30 mouse cellular contexts compared by ENCODE assay signal in genomic region chr16:24977771-24978170, GRCm38 (mm10).
A peak's percentile ranks its signal among the peaks of the same experiment; 100 is the strongest.
DNase-seq lines count a peak whose midpoint lies in the region; ATAC-seq and TF ChIP-seq lines count a peak whose summit lies in the region.
"Had no signal": no experiment of that assay in that cellular context is flagged by ENCODE, and none has a peak within 500 bp of the region (broad histone marks: within the 10 kb centered on the region; RNA-seq: fewer than 3 reads in every experiment).

No protein-coding gene starts in this region.

- ATAC-seq in neural tube, embryonic 14.5 days (ENCODE audit: low read depth) = peak; percentile 44; the same call in 1 of the 2 replicates
- ATAC-seq in neural tube, embryonic 15.5 days (ENCODE audit: low FRiP score) = no peak
- ATAC-seq: forebrain, embryonic 15.5 days; hindbrain, postnatal 0 days; intestine, embryonic 15.5 days had no signal

- H3K36me3 ChIP-seq in kidney, adult 2 months (ENCODE audit: control insufficient read depth, insufficient read depth, low read length) = no peaks in the 10 kb centered on the region
- H3K36me3 ChIP-seq in neural tube, embryonic 14.5 days (ENCODE audit: control insufficient read depth, insufficient read depth, low read length) = no peaks in the 10 kb centered on the region
- no peaks in the 10 kb centered on the region for H3K36me3 ChIP-seq in neural tube, embryonic 15.5 days
- H3K36me3 ChIP-seq: forebrain, embryonic 10.5 days; forebrain, embryonic 15.5 days; neural tube, embryonic 12.5 days had no signal

- no peak for TF ChIP-seq CTCF in gastrocnemius, adult 2 months (IDR thresholded peaks at IDR 0.05)
- no peak for TF ChIP-seq CTCF in kidney, adult 2 months (conservative IDR thresholded peaks at IDR 0.05; ENCODE audit: insufficient read depth, insufficient read length, low read depth, low read length)

- peak overlapping the region; percentile 8; the same call in 1 of the 2 replicates for H3K27ac ChIP-seq in gastrocnemius, adult 2 months
- no peak overlapping the region for H3K27ac ChIP-seq in kidney, adult 2 months (ENCODE audit: insufficient read depth, low read depth, low read length)
- H3K27ac ChIP-seq in neural tube, embryonic 14.5 days (ENCODE audit: low read depth, low read length) = no peak overlapping the region
- H3K27ac ChIP-seq in neural tube, embryonic 15.5 days (replicated peaks) = no peak overlapping the region
- H3K27ac ChIP-seq: embryonic facial prominence, embryonic 12.5 days; forebrain, embryonic 10.5 days; forebrain, embryonic 15.5 days; heart, embryonic 10.5 days; hindbrain, postnatal 0 days; intestine, embryonic 15.5 days; left cerebral cortex, adult 2 months; liver, embryonic 14.5 days; neural tube, embryonic 12.5 days had no signal

- DNase-seq in gastrocnemius, adult 2 months = no peak
- no peak for DNase-seq in gastrocnemius, postnatal 25 days
- DNase-seq in kidney, adult 2 months = peak; percentile 14
- no peak for DNase-seq in kidney, postnatal 14 days
- no peak for DNase-seq in left cerebral cortex, adult 8-10 months (ENCODE audit: low spot score in 2 of 2)
- DNase-seq: adrenal gland, postnatal 10 days; B cell, adult 2 months; cerebellum, adult 8-10 months; cerebellum, postnatal 25 days; heart, postnatal 10 days; kidney, adult 8-10 months; kidney, postnatal 25 days; left cerebral cortex, postnatal 4 days; liver; lung, adult 2 months; lung, postnatal 14 days had no signal

- intact Hi-C loops in gastrocnemius, adult 2 months (cut with DNase I) = no loop called here

- H3K9me3 ChIP-seq in neural tube, embryonic 14.5 days (ENCODE audit: control insufficient read depth, low read length) = no peaks in the 10 kb centered on the region
- no peaks in the 10 kb centered on the region for H3K9me3 ChIP-seq in neural tube, embryonic 15.5 days (replicated peaks)
- H3K9me3 ChIP-seq: embryonic facial prominence, embryonic 12.5 days; forebrain, embryonic 10.5 days; forebrain, embryonic 15.5 days; heart, embryonic 10.5 days; intestine, embryonic 15.5 days; neural tube, embryonic 12.5 days had no signal

- no peak overlapping the region for H3K4me2 ChIP-seq in neural tube, embryonic 14.5 days (ENCODE audit: low read depth, low read length)
- no peak overlapping the region for H3K4me2 ChIP-seq in neural tube, embryonic 15.5 days
- H3K4me2 ChIP-seq: embryonic facial prominence, embryonic 12.5 days; forebrain, embryonic 15.5 days; intestine, embryonic 15.5 days; midbrain, embryonic 11.5 days; neural tube, embryonic 12.5 days had no signal

- no peaks in the 10 kb centered on the region for H3K27me3 ChIP-seq in kidney, adult 2 months (replicated peaks; ENCODE audit: control insufficient read depth, insufficient read depth, low read length)
- H3K27me3 ChIP-seq in neural tube, embryonic 14.5 days (ENCODE audit: control insufficient read depth, insufficient read depth, low read length) = no peaks in the 10 kb centered on the region
- H3K27me3 ChIP-seq in neural tube, embryonic 15.5 days (replicated peaks) = no peaks in the 10 kb centered on the region
- H3K27me3 ChIP-seq: CH12.LX; embryonic facial prominence, embryonic 12.5 days; forebrain, embryonic 15.5 days; intestine, embryonic 15.5 days; neural tube, embryonic 12.5 days had no signal

- WGBS in kidney, adult 2 months = 92% methylated on average over 1 of the region's 1 CpGs
- WGBS in neural tube, embryonic 14.5 days = 87% methylated on average over 1 of the region's 1 CpGs
- 67% methylated on average over 1 of the region's 1 CpGs for WGBS in neural tube, embryonic 15.5 days

- H3K4me3 ChIP-seq in gastrocnemius, adult 2 months = no peak overlapping the region
- no peak overlapping the region for H3K4me3 ChIP-seq in kidney, adult 2 months (ENCODE audit: insufficient read depth, low read depth, low read length)
- H3K4me3 ChIP-seq in neural tube, embryonic 14.5 days (ENCODE audit: low read depth, low read length) = no peak overlapping the region
- H3K4me3 ChIP-seq in neural tube, embryonic 15.5 days (replicated peaks) = no peak overlapping the region
- H3K4me3 ChIP-seq: embryonic facial prominence, embryonic 12.5 days; forebrain, embryonic 10.5 days; forebrain, embryonic 15.5 days; heart, embryonic 10.5 days; intestine, embryonic 15.5 days; left cerebral cortex, adult 2 months; myocyte; neural tube, embryonic 12.5 days had no signal

- H3K4me1 ChIP-seq in kidney, adult 2 months (ENCODE audit: control insufficient read depth, insufficient read depth, low read length) = no peaks in the 10 kb centered on the region
- no peaks in the 10 kb centered on the region for H3K4me1 ChIP-seq in neural tube, embryonic 14.5 days (ENCODE audit: control insufficient read depth, insufficient read depth, low read length)
- no peaks in the 10 kb centered on the region for H3K4me1 ChIP-seq in neural tube, embryonic 15.5 days
- H3K4me1 ChIP-seq: intestine, embryonic 15.5 days; neural tube, embryonic 12.5 days had no signal

- no peak overlapping the region for H3K9ac ChIP-seq in neural tube, embryonic 14.5 days (replicated peaks; ENCODE audit: low read depth, low read length)
- H3K9ac ChIP-seq in neural tube, embryonic 15.5 days (replicated peaks) = no peak overlapping the region
- H3K9ac ChIP-seq: embryonic facial prominence, embryonic 12.5 days; forebrain, embryonic 15.5 days; intestine, embryonic 15.5 days; liver, embryonic 14.5 days; neural tube, embryonic 12.5 days had no signal

- TF ChIP-seq POLR2A in kidney, adult 2 months (IDR thresholded peaks at IDR 0.05; ENCODE audit: low read depth, low read length) = no peak
